Mouse (Mus musculus) lung, adult 2 months (tissue): ENCODE results near the gene Prr22.

Experiments
- CTCF ChIP-seq: fragments of 200-500 bp; IDR thresholded peaks from 2 replicates; pipeline ENCODE4 v1.5.1; 2011; ENCODE audit warnings: mild to moderate bottlenecking, low read length, control low read depth; ENCODE audit not compliant: insufficient read depth
- POLR2A ChIP-seq: fragments of 200-500 bp; IDR thresholded peaks from 2 replicates; pipeline ENCODE4 v1.6.1; 2011; ENCODE audit warnings: low read depth, mild to moderate bottlenecking, control low read depth, low read length, borderline replicate concordance; ENCODE audit errors: extremely low read depth

GRCm38 (mm10) chr17:56729151-56729550, 40.9 kb upstream of the Prr22 start:
- TF ChIP-seq POLR2A (no peak), CTCF (no peak)
